Mouse (Mus musculus) lung, postnatal 4 days (tissue): ENCODE measurements around the gene Thsd4.
"Not testable (repeated sequence)": the region's sequence is repeated elsewhere in the genome, so short reads cannot be mapped to it uniquely, and the experiment has no call there.

ENCODE experiments used
- DNase-seq, 2 experiments: peaks; one replicate each; pipeline ENCODE4 v3.0.0; 2021

Thsd4 gene

GRCm38 (mm10) chr9:60306241-60306640 lies 215.6 kb downstream of the Thsd4 start:
- DNase-seq, result no peak

- no peak for DNase-seq
These were observed 216.5 kb downstream of the Thsd4 start for GRCm38 (mm10) chr9:60305204-60305840.

- DNase-seq, result no peak
These were observed 225.6 kb downstream of the Thsd4 start for GRCm38 (mm10) chr9:60296276-60296675.

- peak in 1 of 2 experiments; percentile 39 for DNase-seq
These were observed 226.6 kb downstream of the Thsd4 start for GRCm38 (mm10) chr9:60295199-60295598.

- DNase-seq, result no peak
These were observed 228.7 kb downstream of the Thsd4 start for GRCm38 (mm10) chr9:60293129-60293528.

- no peak for DNase-seq
These were observed 231.1 kb downstream of the Thsd4 start for GRCm38 (mm10) chr9:60290780-60291179.

GRCm38 (mm10) chr9:60288789-60289188 lies 233.1 kb downstream of the Thsd4 start:
- DNase-seq, result no peak

GRCm38 (mm10) chr9:60286390-60286789 lies 235.5 kb downstream of the Thsd4 start:
- DNase-seq, result no peak

- no peak for DNase-seq
These were observed 236.8 kb downstream of the Thsd4 start for GRCm38 (mm10) chr9:60285047-60285462.

GRCm38 (mm10) chr9:60284318-60284717 lies 237.5 kb downstream of the Thsd4 start:
- no peak for DNase-seq

- no peak for DNase-seq
These were observed 238.3 kb downstream of the Thsd4 start for GRCm38 (mm10) chr9:60283546-60283945.

GRCm38 (mm10) chr9:60281281-60281680 lies 240.6 kb downstream of the Thsd4 start:
- DNase-seq, result peak; percentile 35 to 67

- DNase-seq, result no peak
These were observed 241.1 kb downstream of the Thsd4 start for GRCm38 (mm10) chr9:60280786-60281185.

- DNase-seq, result no peak
These were observed 242.3 kb downstream of the Thsd4 start for GRCm38 (mm10) chr9:60279556-60279955.

- peak in 1 of 2 experiments; percentile 18 for DNase-seq
These were observed 245.5 kb downstream of the Thsd4 start for GRCm38 (mm10) chr9:60276351-60276750.

GRCm38 (mm10) chr9:60275410-60276159 lies 246.3 kb downstream of the Thsd4 start:
- peak in 1 of 2 experiments; percentile 13 for DNase-seq

GRCm38 (mm10) chr9:60274503-60274902 lies 247.3 kb downstream of the Thsd4 start:
- no peak for DNase-seq

- DNase-seq, result not testable (repeated sequence)
These were observed 249.5 kb downstream of the Thsd4 start for GRCm38 (mm10) chr9:60272345-60272744.

GRCm38 (mm10) chr9:60271940-60272339 lies 249.9 kb downstream of the Thsd4 start:
- DNase-seq, result no peak

- DNase-seq, result no peak
These were observed 252.0 kb downstream of the Thsd4 start for GRCm38 (mm10) chr9:60269807-60270206.

GRCm38 (mm10) chr9:60267273-60267626 lies 254.6 kb downstream of the Thsd4 start:
- DNase-seq, result no peak

GRCm38 (mm10) chr9:60266583-60267272 lies 255.1 kb downstream of the Thsd4 start:
- DNase-seq, result no peak

GRCm38 (mm10) chr9:60264586-60265325 lies 257.1 kb downstream of the Thsd4 start:
- peak; percentile 21 to 44 for DNase-seq
